8 mouse cellular contexts compared by ENCODE assay signal in the genomic region with DNA sequence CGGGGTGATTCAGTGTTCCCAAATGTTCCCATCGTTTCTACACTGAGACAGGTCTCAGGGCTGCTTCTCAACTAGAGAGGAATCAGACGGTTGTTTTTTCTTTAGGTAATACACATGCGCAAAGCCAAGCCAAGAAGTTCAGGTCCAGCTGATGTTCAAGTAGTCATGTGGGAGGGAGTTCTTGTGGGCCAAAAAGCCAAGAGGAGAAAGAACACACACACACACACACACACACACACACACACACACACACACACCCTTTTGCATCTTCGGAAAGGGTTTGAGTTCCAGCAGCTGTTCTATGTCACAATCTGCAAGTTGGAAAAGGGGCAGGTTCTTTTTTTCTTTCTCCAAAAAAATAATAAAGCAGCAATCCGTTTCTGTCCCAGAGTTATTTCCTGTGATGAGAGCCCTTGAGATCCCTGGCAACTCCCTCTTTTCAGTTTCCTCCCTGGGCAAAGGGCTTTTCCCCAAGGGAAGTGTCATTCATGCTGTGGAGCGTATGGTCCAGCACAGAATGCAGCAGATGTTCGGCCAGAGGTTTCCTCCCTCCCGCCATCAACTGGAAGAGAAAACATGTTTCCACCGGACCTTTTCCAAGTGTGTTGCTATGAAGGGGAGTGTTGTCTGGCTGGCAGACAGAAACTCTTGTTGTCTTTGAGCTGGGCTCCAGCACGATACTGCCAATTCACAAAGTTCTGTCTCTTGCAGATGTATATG. TPM values are rescaled to one million over a fixed set of nuclear protein-coding genes. Genes with fewer than 3 reads are reported as not detected.
DNase-seq lines count a peak whose midpoint lies in the region; ATAC-seq and TF ChIP-seq lines count a peak whose summit lies in the region.

No protein-coding gene starts in this region.

- intact Hi-C loops in gastrocnemius, postnatal 36 days (cut with DNase I) = no loop called here

- H3K4me2 ChIP-seq in forebrain, postnatal 0 days (ENCODE audit: low read depth) = no peak overlapping the region
- H3K4me2 ChIP-seq in forebrain, embryonic 12.5 days = no peak overlapping the region

- H3K4me3 ChIP-seq in forebrain, postnatal 0 days (ENCODE audit: low read depth, low read length) = no peak overlapping the region
- no peak overlapping the region for H3K4me3 ChIP-seq in forebrain, embryonic 12.5 days (replicated peaks)
- peak overlapping the region; percentile 30 for H3K4me3 ChIP-seq in kidney, adult 2 months (ENCODE audit: insufficient read depth, low read depth, low read length)

- TF ChIP-seq POLR2A in kidney, adult 2 months (IDR thresholded peaks at IDR 0.05; ENCODE audit: low read depth, low read length) = no peak

- no peaks in the 10 kb centered on the region for H3K9me3 ChIP-seq in forebrain, postnatal 0 days (ENCODE audit: low read length)
- no peaks in the 10 kb centered on the region for H3K9me3 ChIP-seq in forebrain, embryonic 12.5 days

- H3K27ac ChIP-seq in forebrain, postnatal 0 days (ENCODE audit: low read depth, low read length) = no peak overlapping the region
- H3K27ac ChIP-seq in forebrain, embryonic 12.5 days = no peak overlapping the region
- peak overlapping the region; percentile 97 for H3K27ac ChIP-seq in kidney, adult 2 months (ENCODE audit: insufficient read depth, low read depth, low read length)

- H3K27me3 ChIP-seq in forebrain, postnatal 0 days (ENCODE audit: insufficient read depth, low read length) = peaks cover 21% of the 10 kb centered on the region
- H3K27me3 ChIP-seq in forebrain, embryonic 12.5 days = peaks cover 39% of the 10 kb centered on the region
- H3K27me3 ChIP-seq in kidney, adult 2 months (replicated peaks; ENCODE audit: control insufficient read depth, insufficient read depth, low read length) = no peaks in the 10 kb centered on the region

- no peak overlapping the region for H3K9ac ChIP-seq in forebrain, postnatal 0 days
- H3K9ac ChIP-seq in forebrain, embryonic 12.5 days = no peak overlapping the region

- ATAC-seq in forebrain, postnatal 0 days = no peak
- no peak for ATAC-seq in forebrain, embryonic 12.5 days (ENCODE audit: low FRiP score)

- DNase-seq in forebrain, postnatal 0 days = peak; percentile 5
- peak; percentile 31 to 38 for DNase-seq in gastrocnemius, postnatal 36 days
- peak; percentile 83 for DNase-seq in kidney, adult 2 months
- DNase-seq in lung, postnatal 14 days = peak; percentile 60
- DNase-seq in right cerebral cortex, postnatal 4 days = no peak
- DNase-seq in thymus, postnatal 14 days = no peak
- DNase-seq in natural killer cell, adult 2 months (ENCODE audit: low spot score in 2 of 2) = no peak

- H3K4me1 ChIP-seq in forebrain, postnatal 0 days (ENCODE audit: insufficient read depth) = no peaks in the 10 kb centered on the region
- peaks cover 6% of the 10 kb centered on the region; the same call in 1 of the 2 replicates for H3K4me1 ChIP-seq in forebrain, embryonic 12.5 days
- H3K4me1 ChIP-seq in kidney, adult 2 months (ENCODE audit: control insufficient read depth, insufficient read depth, low read length) = no peaks in the 10 kb centered on the region; the same call in none of the 2 replicates

- WGBS in forebrain, postnatal 0 days = 49% methylated on average over 11 of the region's 11 CpGs
- WGBS in forebrain, embryonic 12.5 days = 58% methylated on average over 11 of the region's 11 CpGs
- WGBS in kidney, adult 2 months = 28% methylated on average over 11 of the region's 11 CpGs

- no peak for TF ChIP-seq CTCF in forebrain, postnatal 0 days (IDR thresholded peaks at IDR 0.05; ENCODE audit: low read depth)
- no peak for TF ChIP-seq CTCF in kidney, adult 2 months (conservative IDR thresholded peaks at IDR 0.05; ENCODE audit: insufficient read depth, insufficient read length, low read depth, low read length)

- no peaks in the 10 kb centered on the region for H3K36me3 ChIP-seq in forebrain, postnatal 0 days (ENCODE audit: insufficient read depth)
- no peaks in the 10 kb centered on the region for H3K36me3 ChIP-seq in forebrain, embryonic 12.5 days (replicated peaks)
- H3K36me3 ChIP-seq in kidney, adult 2 months (ENCODE audit: control insufficient read depth, insufficient read depth, low read length) = no peaks in the 10 kb centered on the region

RNA-seq across cellular contexts. Expression of a gene that starts 10.7 kb away (rescaled TPM):
- 17.2 and 21.2 TPM in 2 replicates for total RNA-seq in forebrain, postnatal 0 days (2014; rRNA removed)
- polyA plus RNA-seq in forebrain, postnatal 0 days (2015; fragmentation: Nextera tagmentation; extraction: Ambion mirVana) = 9.6 and 12.3 TPM in 2 replicates
- polyA plus RNA-seq in forebrain, embryonic 12.5 days (2016; fragmentation: Nextera tagmentation; extraction: Ambion mirVana) = 21.1 and 22.1 TPM in 2 replicates
- total RNA-seq in gastrocnemius, postnatal 36 days (2021) = 10 to 100 TPM; 17.2 to 17.4 TPM
- 15.8 and 25.2 TPM in 2 replicates for polyA plus RNA-seq in kidney, adult 2 months (2012; rRNA removed)

Comparison
In these comparisons a context has a peak if more than half of its experiments do, and no peak if none do; other contexts are left out.
1. DNase-seq: peak in forebrain, postnatal 0 days (single experiment), gastrocnemius, postnatal 36 days (2 of 2), kidney, adult 2 months (single experiment) and lung, postnatal 14 days (single experiment); none in right cerebral cortex, postnatal 4 days (single experiment), thymus, postnatal 14 days (single experiment) and natural killer cell, adult 2 months (0 of 2).